Mouse (Mus musculus): ENCODE measurements around the gene Chuk. TPM values are rescaled to one million over a fixed set of nuclear protein-coding genes. Genes with fewer than 3 reads are reported as not detected.

The Chuk gene
- polyA plus RNA-seq, 1 experiment from 2014 or later, result 30.8 TPM

GRCm38 (mm10) chr19:44026956-44027530 is 80.2 kb downstream of the Chuk start:
- no peak overlapping the region for H3K4me2 ChIP-seq
- no peak for ATAC-seq
- 60% methylated on average over 8 of the region's 8 CpGs for WGBS (ENCODE audit: insufficient replicate concordance)
- no peak overlapping the region for H3K4me3 ChIP-seq
- no peak overlapping the region for H3K27ac ChIP-seq
- H3K9ac ChIP-seq, result no peak overlapping the region
- H3K9me3 ChIP-seq (replicated peaks), result no peaks in the 10 kb centered on the region
- no peaks in the 10 kb centered on the region for H3K4me1 ChIP-seq
- no peaks in the 10 kb centered on the region for H3K36me3 ChIP-seq
- no peaks in the 10 kb centered on the region for H3K27me3 ChIP-seq (replicated peaks)

DNA sequence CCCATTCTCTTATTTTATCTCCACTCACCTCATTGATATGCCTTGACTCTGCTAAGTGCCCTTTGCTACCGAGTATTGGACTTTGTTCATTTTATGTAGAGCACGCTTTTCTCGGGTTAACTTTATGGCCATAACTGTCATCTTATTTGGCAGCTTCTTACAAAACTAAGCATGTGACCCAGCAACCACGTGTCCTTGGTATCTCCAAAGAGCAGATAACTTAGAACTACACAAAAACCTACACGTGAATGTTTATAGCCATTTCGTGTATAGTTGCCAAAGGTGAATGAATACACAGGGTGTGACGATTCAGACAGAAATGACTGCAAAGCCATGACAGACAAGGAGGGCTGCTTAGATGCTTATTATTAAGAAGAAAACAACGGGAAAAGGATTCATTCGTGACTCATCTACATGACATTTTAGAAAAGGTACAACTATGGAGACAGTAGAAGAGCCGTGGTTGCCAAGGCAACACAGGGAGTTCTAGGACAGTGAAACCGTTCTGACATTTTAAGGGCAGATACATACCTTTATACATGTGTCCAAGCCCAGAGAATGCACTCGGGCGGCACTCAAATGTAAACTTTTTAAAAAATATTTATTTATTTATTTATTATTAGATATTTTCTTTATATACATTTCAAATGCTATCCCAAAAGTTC is 82.2 kb downstream of the Chuk start:
- Histone ChIP-seq H3K36me3 (no peaks in the 10 kb centered on the region), H3K4me2 (no peak overlapping the region), H3K27me3 (replicated peaks) (no peaks in the 10 kb centered on the region), H3K4me3 (no peak overlapping the region), H3K4me1 (no peaks in the 10 kb centered on the region), H3K9ac (no peak overlapping the region), H3K9me3 (replicated peaks) (no peaks in the 10 kb centered on the region), H3K27ac (no peak overlapping the region)
- 70% methylated on average over 13 of the region's 13 CpGs for WGBS (ENCODE audit: insufficient replicate concordance)
- ATAC-seq, result no peak

Other genes with a start within 250 kb of the Chuk start
- 3.9 and 4.2 TPM in 2 replicates for gene Dnmbp, start 167.3 kb downstream of the Chuk start, polyA plus RNA-seq (2016; fragmentation: Nextera tagmentation; extraction: Ambion mirVana)
- 42.8 and 45.8 TPM in 2 replicates for gene Cpn1, start 120.9 kb downstream of the Chuk start, polyA plus RNA-seq (2016; fragmentation: Nextera tagmentation; extraction: Ambion mirVana)
- 5.4 and 6.2 TPM in 2 replicates for gene Cyp2c23, start 78.3 kb downstream of the Chuk start, polyA plus RNA-seq (2016; fragmentation: Nextera tagmentation; extraction: Ambion mirVana)
- 17.9 and 19.0 TPM in 2 replicates for gene Erlin1, start 37.7 kb downstream of the Chuk start, polyA plus RNA-seq (2016; fragmentation: Nextera tagmentation; extraction: Ambion mirVana)
- 25.3 and 26.3 TPM in 2 replicates for gene Cwf19l1, start 28.4 kb upstream of the Chuk start, polyA plus RNA-seq (2016; fragmentation: Nextera tagmentation; extraction: Ambion mirVana)
- gene Bloc1s2, start 39.0 kb upstream of the Chuk start, polyA plus RNA-seq (2016; fragmentation: Nextera tagmentation; extraction: Ambion mirVana), result 54.7 and 61.6 TPM in 2 replicates
- not detected in 2 replicates for gene Pkd2l1, start 85.0 kb upstream of the Chuk start, polyA plus RNA-seq (2016; fragmentation: Nextera tagmentation; extraction: Ambion mirVana)
- gene Scd3, start 95.8 kb upstream of the Chuk start, polyA plus RNA-seq (2016; fragmentation: Nextera tagmentation; extraction: Ambion mirVana), result 0.29 TPM in 1 of 2 replicates, not detected in the other
- gene Scd2, start 186.2 kb upstream of the Chuk start, polyA plus RNA-seq (2016; fragmentation: Nextera tagmentation; extraction: Ambion mirVana), result 136 and 148 TPM in 2 replicates
- gene Scd4, start 225.6 kb upstream of the Chuk start, polyA plus RNA-seq (2016; fragmentation: Nextera tagmentation; extraction: Ambion mirVana), result 0.04 TPM in 1 of 2 replicates, not detected in the other

Measured in liver, embryonic 12.5 days (tissue).